Mouse (Mus musculus) olfactory bulb, adult 2 months (tissue): ENCODE data around the gene Ppp6r3. TPM values are rescaled to one million over a fixed set of nuclear protein-coding genes. Genes with fewer than 3 reads are reported as not detected.

Source experiments
- H3K27ac ChIP-seq: fragments of 200-500 bp; 2 replicates; pipeline ENCODE4 v1.5.1; 2012; ENCODE audit warnings: low read depth, low read length; ENCODE audit not compliant: insufficient read depth
- H3K4me1 ChIP-seq: fragments of 200-500 bp; 2 replicates; pipeline ENCODE4 v1.6.1; 2012; ENCODE audit warnings: low read length; ENCODE audit not compliant: control insufficient read depth, insufficient read depth
- H3K4me3 ChIP-seq: fragments of 200-500 bp; 2 replicates; pipeline ENCODE4 v1.5.1; 2012; ENCODE audit warnings: mild to moderate bottlenecking, low read depth, low read length, moderate library complexity; ENCODE audit not compliant: insufficient read depth
- CTCF ChIP-seq: fragments of 200-500 bp; IDR thresholded peaks from 2 replicates; pipeline ENCODE4 v1.5.1; 2012; ENCODE audit warnings: low read depth, mild to moderate bottlenecking, low read length, moderate library complexity; ENCODE audit not compliant: insufficient read depth
- POLR2A ChIP-seq: fragments of 200-500 bp; IDR thresholded peaks from 2 replicates; pipeline ENCODE4 v1.6.1; 2012; ENCODE audit warnings: mild to moderate bottlenecking, low read depth, low read length, moderate library complexity; ENCODE audit not compliant: insufficient read depth
- WGBS: fragments of 180-500 bp; shearing (Covaris S2); methylation state at CpG from one replicate; pipeline ENCODE4 v1.1.7; 2018; 5-methylcytosine and 5-hydroxymethylcytosine counted together
- polyA plus RNA-seq: library from polyadenylated mRNA; stranded (reverse); fragments of >200 nt; gene quantifications from 2 replicates; pipeline ENCODE4 v1.2.4, GENCODE M21; 2012; ENCODE audit warnings: low replicate concordance; ENCODE audit not compliant: missing spikeins, insufficient read depth, insufficient read length

Gene Ppp6r3
- polyA plus RNA-seq, 1 experiment, result not detected

DNA sequence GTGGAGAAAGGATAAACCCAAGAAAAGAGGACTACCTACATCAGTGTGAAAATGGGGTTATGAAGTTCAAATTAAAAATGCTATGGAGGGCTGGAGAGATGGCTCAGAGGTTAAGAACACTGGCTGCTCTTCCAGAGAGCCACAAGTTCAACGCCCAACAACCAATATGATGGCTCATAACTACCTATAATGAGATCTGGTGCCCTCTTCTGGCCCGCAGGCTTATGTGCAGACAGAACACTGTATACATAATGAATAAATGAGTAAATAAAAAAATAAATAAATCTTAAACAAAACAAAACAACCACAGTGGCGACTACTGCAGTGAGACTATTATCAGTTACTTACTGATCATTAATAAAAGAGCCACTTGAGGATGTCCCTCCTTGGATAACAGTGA lies 78.3 kb downstream of the Ppp6r3 start:
- TF ChIP-seq CTCF (no peak), POLR2A (no peak)
- WGBS, result 92% methylated on average over 3 of the region's 3 CpGs
- no peak overlapping the region for H3K27ac ChIP-seq
- no peaks in the 10 kb centered on the region for H3K4me1 ChIP-seq
- no peak overlapping the region for H3K4me3 ChIP-seq

DNA sequence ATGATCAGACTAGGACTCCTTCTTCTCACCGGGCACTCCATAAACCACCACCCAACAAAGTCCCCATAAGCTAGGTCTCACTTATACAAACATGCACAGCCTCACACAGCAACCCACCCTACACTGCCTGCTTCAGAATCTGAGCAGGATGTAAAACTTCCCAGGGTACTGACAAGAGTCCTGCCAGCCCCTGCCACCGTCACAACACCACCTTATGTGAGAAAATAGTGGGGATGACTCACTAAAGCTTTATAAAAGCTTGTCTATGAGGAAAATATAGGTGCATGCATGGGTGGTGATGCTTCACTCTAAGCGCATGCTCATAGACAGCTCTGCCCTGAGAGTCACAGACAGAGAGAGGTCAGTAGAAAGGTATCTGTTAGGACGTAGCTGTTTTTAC lies 85.7 kb downstream of the Ppp6r3 start:
- no peak for TF ChIP-seq POLR2A
- TF ChIP-seq CTCF, result no peak
- no peak overlapping the region for H3K4me3 ChIP-seq
- 77% methylated on average over 4 of the region's 4 CpGs for WGBS
- no peaks in the 10 kb centered on the region for H3K4me1 ChIP-seq
- no peak overlapping the region for H3K27ac ChIP-seq

DNA sequence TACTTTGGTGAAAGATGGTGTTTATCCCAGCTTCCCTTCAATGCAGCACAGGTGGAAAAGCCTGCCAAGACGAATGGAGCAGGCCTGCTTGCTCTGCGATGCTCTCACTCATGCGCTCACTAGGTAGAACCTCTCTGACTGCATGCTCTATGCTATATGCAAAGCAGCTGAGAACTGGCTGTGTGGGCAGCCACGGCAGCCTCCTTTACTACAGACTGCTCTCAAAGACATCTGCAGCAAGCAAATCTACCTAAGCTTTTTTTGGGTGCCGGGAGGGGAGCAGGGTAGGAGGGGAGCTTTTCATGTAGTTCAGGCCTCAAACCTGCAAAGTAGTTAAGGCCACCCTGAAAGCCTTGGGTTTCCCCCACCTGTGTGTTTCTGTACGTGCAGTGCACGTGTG lies 92.7 kb downstream of the Ppp6r3 start:
- H3K27ac ChIP-seq, result no peak overlapping the region
- TF ChIP-seq CTCF, result no peak
- no peak for TF ChIP-seq POLR2A
- peaks cover 14% of the 10 kb centered on the region for H3K4me1 ChIP-seq
- 76% methylated on average over 7 of the region's 7 CpGs for WGBS
- no peak overlapping the region for H3K4me3 ChIP-seq

DNA sequence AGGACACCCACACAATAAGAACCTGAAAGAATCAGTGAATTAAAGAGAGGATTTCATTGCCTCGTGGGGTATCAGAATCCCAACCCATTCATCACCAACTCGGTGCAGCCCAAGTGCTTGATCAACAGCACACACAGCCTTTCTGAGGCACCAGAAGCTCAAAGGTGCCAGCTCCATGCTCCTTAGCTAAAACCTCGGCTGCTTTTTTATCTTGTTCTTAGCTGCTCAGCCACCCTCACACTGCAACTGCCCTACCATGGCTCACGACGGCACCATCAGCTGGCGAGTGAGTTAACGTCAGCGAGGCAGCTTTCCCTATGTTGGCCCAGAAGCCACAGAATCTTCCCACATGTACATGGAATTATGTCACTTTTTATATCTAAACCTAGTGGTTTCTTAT lies 95.4 kb downstream of the Ppp6r3 start:
- no peak overlapping the region for H3K4me3 ChIP-seq
- TF ChIP-seq CTCF (no peak), POLR2A (no peak)
- H3K4me1 ChIP-seq, result peaks cover 14% of the 10 kb centered on the region
- no peak overlapping the region; the same call in 1 of the 2 replicates for H3K27ac ChIP-seq
- 35% methylated on average over 8 of the region's 8 CpGs for WGBS

DNA sequence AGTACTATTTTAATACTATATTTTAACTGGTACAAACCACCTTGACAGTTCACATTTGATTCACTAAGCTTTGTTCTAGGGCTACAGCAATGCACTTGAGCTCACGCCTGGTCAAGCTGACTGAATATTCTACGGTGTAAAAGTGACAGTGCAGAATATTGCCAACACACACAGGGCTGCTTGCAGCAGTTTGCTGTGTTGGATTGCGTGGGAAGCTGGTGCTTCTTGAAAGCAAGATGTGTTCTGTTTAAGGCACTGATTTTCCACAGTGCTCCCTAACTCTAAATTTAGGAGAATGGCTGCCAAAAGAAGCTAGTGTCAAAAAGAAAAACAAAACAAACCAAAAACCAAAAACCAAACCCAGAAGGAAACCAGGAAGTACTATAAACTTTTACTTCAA lies 98.6 kb downstream of the Ppp6r3 start:
- H3K27ac ChIP-seq, result no peak overlapping the region
- peaks cover 9% of the 10 kb centered on the region for H3K4me1 ChIP-seq
- 44% methylated on average over 3 of the region's 3 CpGs for WGBS
- H3K4me3 ChIP-seq, result no peak overlapping the region
- TF ChIP-seq POLR2A (no peak), CTCF (no peak)

DNA sequence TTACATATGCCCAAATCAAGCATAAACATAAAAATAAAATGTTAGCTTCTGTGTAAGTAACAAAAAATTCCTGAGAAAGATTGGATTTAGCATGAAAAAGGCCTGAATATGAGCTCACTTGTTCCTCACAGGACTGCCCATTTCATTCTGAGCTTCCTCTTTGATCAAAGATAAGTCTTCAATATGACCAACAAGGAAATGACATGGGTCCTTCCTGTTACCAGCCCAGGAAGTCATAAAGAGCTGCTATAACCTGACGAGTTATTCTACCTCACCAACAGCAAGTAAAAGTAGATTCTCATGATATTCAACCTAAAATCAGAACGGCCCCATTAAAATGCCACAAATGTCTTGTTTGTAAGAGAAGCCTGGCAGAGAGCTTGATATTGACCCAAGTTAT lies 104.3 kb downstream of the Ppp6r3 start:
- Histone ChIP-seq H3K4me3 (no peak overlapping the region), H3K27ac (no peak overlapping the region), H3K4me1 (no peaks in the 10 kb centered on the region)
- 96% methylated on average over 2 of the region's 2 CpGs for WGBS
- no peak for TF ChIP-seq CTCF
- TF ChIP-seq POLR2A, result no peak

DNA sequence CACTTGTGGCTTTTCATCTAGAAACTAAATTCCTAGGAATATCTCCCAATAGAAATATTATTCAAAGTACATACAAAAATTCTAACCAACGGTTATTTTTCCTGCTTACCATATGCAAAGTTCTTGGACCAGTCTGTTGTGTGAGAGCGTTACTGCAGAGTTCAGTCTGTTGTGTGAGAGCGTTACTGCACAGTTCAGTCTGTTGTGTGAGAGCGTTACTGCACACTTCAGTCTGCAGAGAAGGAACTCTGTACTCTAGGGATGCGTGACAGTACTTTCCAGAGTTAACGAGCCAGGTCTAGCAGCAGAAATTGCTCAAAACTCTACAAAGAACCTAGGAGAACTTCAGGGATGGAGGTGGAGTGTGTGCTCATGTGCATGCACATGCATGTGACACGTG lies 108.0 kb downstream of the Ppp6r3 start:
- TF ChIP-seq POLR2A, result no peak
- Histone ChIP-seq H3K4me3 (no peak overlapping the region), H3K27ac (no peak overlapping the region), H3K4me1 (no peaks in the 10 kb centered on the region)
- 81% methylated on average over 7 of the region's 7 CpGs for WGBS

DNA sequence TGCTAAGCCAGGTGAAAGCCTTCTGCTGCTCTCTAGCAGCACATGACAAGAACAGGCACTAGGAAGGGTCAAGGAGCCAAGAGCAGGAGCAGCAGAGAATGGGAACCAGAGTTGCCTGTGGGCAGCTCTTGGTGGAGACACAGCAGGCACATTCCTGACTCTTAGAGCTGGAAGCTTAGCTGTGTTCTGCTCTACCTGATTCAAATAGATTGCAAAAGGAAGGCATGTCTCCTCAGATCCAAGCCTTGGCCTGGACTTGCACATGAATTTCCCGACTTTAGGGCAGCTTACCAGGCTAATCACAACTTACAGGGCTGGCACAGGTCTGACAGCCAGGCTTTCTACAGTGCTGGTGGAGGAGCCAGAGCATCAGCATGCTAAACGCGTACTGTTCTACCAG lies 115.6 kb downstream of the Ppp6r3 start:
- no peak overlapping the region for H3K27ac ChIP-seq
- TF ChIP-seq CTCF (no peak), POLR2A (no peak)
- WGBS, result 83% methylated on average over 3 of the region's 3 CpGs
- H3K4me3 ChIP-seq, result no peak overlapping the region
- H3K4me1 ChIP-seq, result no peaks in the 10 kb centered on the region

DNA sequence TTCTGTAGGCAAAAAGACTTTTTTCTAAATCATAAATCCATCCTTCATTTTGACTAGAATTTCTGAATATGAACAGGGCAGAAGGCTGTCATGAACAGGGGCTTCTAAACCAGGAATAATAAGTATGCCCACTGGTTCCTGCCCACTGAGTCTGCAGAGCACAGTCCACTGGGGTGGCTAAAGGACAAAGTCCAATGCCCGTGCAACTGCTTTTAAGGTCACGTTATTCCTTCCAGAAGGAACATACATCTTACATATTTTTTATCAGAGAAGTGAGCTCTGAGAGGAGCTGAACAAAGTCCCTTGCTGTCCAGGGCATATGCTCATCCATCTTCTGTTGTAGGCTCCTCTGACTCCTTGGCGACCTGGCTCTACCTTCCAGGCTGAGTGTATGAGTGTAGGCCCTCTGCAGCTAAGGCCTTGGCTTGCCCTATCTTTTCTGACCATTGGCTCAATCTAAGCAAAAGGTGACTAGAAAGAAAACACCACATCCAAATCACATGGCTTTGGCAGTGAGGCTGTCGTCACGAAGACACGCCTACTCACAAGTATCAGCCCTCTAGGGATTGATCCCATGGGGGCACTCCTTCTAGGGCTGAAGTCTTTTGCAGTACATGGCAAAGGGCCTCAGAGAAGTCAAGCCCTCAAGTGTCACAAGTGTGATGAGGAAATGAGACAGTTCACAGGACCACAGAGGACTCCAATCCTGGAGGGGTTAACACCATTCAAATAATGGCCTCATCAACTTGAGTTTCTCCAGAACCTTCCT lies 117.0 kb downstream of the Ppp6r3 start:
- TF ChIP-seq POLR2A (no peak), CTCF (no peak)
- H3K4me1 ChIP-seq, result no peaks in the 10 kb centered on the region
- H3K27ac ChIP-seq, result no peak overlapping the region
- H3K4me3 ChIP-seq, result no peak overlapping the region
- 87% methylated on average over 6 of the region's 6 CpGs for WGBS
